Mouse (Mus musculus): ENCODE data around the gene Dnmt3a.

DNA sequence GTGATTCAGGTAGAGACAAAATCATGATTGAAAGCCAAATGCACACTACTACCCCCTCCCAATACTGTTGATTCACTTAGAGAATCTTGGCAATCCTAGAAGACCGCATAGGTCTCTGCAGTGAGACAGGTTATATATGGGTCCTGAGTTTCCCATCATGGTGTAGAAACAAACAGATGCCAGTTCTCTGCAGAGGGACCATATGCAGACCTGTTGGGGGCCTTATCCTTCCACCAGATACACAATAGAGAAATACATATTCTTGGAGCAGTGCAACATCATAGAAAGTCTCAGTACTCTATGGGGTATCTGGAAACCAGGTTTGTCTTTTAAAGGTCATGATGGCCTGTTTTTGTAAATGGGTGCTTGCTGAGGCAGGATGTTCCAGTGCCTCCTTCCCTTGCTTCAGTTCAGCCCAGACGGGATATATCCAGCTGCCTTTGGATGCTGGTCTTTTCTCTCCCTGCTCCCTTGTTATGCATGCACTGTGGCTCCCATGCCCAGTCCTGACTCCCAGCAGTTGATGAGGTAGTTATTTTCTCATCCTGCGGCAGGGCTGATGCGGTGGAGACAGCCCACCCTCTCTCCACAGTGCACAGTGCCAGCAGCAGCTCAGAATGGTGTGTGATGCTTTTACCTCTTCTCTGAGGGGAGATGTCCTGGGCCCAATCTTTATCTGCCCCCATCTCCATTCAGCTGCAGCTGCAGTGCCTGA lies 44.8 kb upstream of the Dnmt3a start:
- no peak for TF ChIP-seq CTCF (IDR thresholded peaks at IDR 0.05; ENCODE audit: insufficient read depth, low read length)
- TF ChIP-seq POLR2A (IDR thresholded peaks at IDR 0.05; ENCODE audit: borderline replicate concordance, extremely low read depth, low read depth, low read length), result no peak

Data from lung, adult 2 months (tissue).